Mouse (Mus musculus) heart, postnatal 0 days (tissue): Measurements from ENCODE around the gene Hrct1.

Source experiments
- CTCF ChIP-seq: IDR thresholded peaks from 2 replicates; pipeline ENCODE4 v1.5.1; 2016; ENCODE audit warnings: antibody characterized with exemption, control low read depth, low read depth
- EP300 ChIP-seq: IDR thresholded peaks from 2 replicates; pipeline ENCODE4 v1.6.1; 2016; ENCODE audit warnings: antibody characterized with exemption, low read depth

DNA sequence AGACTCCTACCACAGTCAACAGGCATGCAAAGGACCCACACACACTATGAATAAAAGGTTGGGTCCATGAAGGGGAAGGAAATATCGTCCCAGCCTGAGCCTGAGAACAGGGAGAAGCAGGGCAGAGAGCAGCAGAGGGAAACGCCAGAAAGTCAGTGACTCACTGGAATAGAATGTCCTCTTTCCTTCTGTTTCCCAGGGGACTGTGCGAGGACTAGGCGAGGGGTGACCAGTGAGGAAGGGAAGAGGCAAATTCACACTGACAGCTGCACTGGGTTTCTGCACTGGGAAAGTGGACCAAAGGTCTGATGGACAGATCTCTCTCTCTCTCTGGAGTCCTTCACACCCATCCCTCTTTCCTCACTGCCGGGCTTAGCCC, 1.6 kb downstream of the Hrct1 start:
- TF ChIP-seq EP300 (peak; percentile 98), CTCF (no peak)
